ENCODE assay signal across 8 mouse cellular contexts in genomic region chr12:79969346-79970226, GRCm38 (mm10).
DNase-seq lines count a peak whose midpoint lies in the region; ATAC-seq and TF ChIP-seq lines count a peak whose summit lies in the region.

No protein-coding gene starts in this region.

- DNase-seq in ovary, adult 18-20 months (ENCODE audit: low spot score): peak; percentile 11
- DNase-seq in ovary, postnatal 36 days (ENCODE audit: low spot score): no peak
- DNase-seq in intestine, embryonic 14.5 days (ENCODE audit: low spot score): no peak
- DNase-seq in lung, embryonic 14.5 days: peak; percentile 66
- no peak for DNase-seq in thymus, postnatal 36 days
- DNase-seq in gastrocnemius, postnatal 10 days: no peak

- no peak overlapping the region for H3K9ac ChIP-seq in forebrain, embryonic 12.5 days
- H3K9ac ChIP-seq in intestine, embryonic 14.5 days (ENCODE audit: low read length): no peak overlapping the region; the same call in 1 of the 2 replicates
- H3K9ac ChIP-seq in lung, embryonic 14.5 days: no peak overlapping the region; the same call in 1 of the 2 replicates

- peak overlapping the region; percentile 80 for H3K27ac ChIP-seq in forebrain, embryonic 12.5 days
- H3K27ac ChIP-seq in intestine, embryonic 14.5 days (ENCODE audit: low read depth): peak overlapping the region; percentile 94
- H3K27ac ChIP-seq in lung, embryonic 14.5 days (ENCODE audit: low read depth): peak overlapping the region; percentile 96

- H3K9me3 ChIP-seq in forebrain, embryonic 12.5 days: no peaks in the 10 kb centered on the region
- no peaks in the 10 kb centered on the region for H3K9me3 ChIP-seq in intestine, embryonic 14.5 days (ENCODE audit: control insufficient read depth, low read length)
- no peaks in the 10 kb centered on the region for H3K9me3 ChIP-seq in lung, embryonic 14.5 days (ENCODE audit: low read depth, low read length)

- ATAC-seq in forebrain, embryonic 12.5 days (ENCODE audit: low FRiP score): no peak
- no peak for ATAC-seq in intestine, embryonic 14.5 days (replicated peaks; ENCODE audit: low FRiP score, low TSS enrichment, low read depth)
- ATAC-seq in lung, embryonic 14.5 days (ENCODE audit: insufficient read depth): no peak
- no peak for ATAC-seq in CD4-positive, CD25-positive, alpha-beta regulatory T cell, adult 4 months

- H3K4me3 ChIP-seq in forebrain, embryonic 12.5 days (replicated peaks): no peak overlapping the region
- H3K4me3 ChIP-seq in intestine, embryonic 14.5 days (ENCODE audit: low read depth, low read length): no peak overlapping the region
- H3K4me3 ChIP-seq in lung, embryonic 14.5 days (ENCODE audit: low read depth, low read length): no peak overlapping the region

- 76% methylated on average over 3 of the region's 3 CpGs for WGBS in forebrain, embryonic 12.5 days
- 82% methylated on average over 3 of the region's 3 CpGs for WGBS in intestine, embryonic 14.5 days
- 69% methylated on average over 3 of the region's 3 CpGs for WGBS in lung, embryonic 14.5 days

- 0 out of 2 replicates have a peak, but pooled peaks cover 7% of the 10 kb centered on the region for H3K27me3 ChIP-seq in forebrain, embryonic 12.5 days
- no peaks in the 10 kb centered on the region for H3K27me3 ChIP-seq in intestine, embryonic 14.5 days (replicated peaks; ENCODE audit: control insufficient read depth, insufficient read depth, low read length)
- H3K27me3 ChIP-seq in lung, embryonic 14.5 days (ENCODE audit: insufficient read depth, low read length): no peaks in the 10 kb centered on the region

- no peak overlapping the region for H3K4me2 ChIP-seq in forebrain, embryonic 12.5 days
- H3K4me2 ChIP-seq in intestine, embryonic 14.5 days (ENCODE audit: low read length): no peak overlapping the region
- H3K4me2 ChIP-seq in lung, embryonic 14.5 days: no peak overlapping the region

- H3K36me3 ChIP-seq in forebrain, embryonic 12.5 days (replicated peaks): no peaks in the 10 kb centered on the region
- H3K36me3 ChIP-seq in intestine, embryonic 14.5 days (ENCODE audit: control insufficient read depth, insufficient read depth, low read length): no peaks in the 10 kb centered on the region
- H3K36me3 ChIP-seq in lung, embryonic 14.5 days (ENCODE audit: insufficient read depth): no peaks in the 10 kb centered on the region

- TF ChIP-seq CTCF in lung, embryonic 14.5 days (IDR thresholded peaks at IDR 0.05; ENCODE audit: low read depth): peak; percentile 48

- H3K4me1 ChIP-seq in forebrain, embryonic 12.5 days: peaks cover 50% of the 10 kb centered on the region
- H3K4me1 ChIP-seq in intestine, embryonic 14.5 days (replicated peaks; ENCODE audit: control insufficient read depth, insufficient read depth, low read length): peaks cover 69% of the 10 kb centered on the region
- H3K4me1 ChIP-seq in lung, embryonic 14.5 days (ENCODE audit: insufficient read depth): peaks cover 66% of the 10 kb centered on the region

Comparison
In these comparisons a context has a peak if more than half of its experiments do, and no peak if none do; other contexts are left out.
1. DNase-seq: peak in ovary, adult 18-20 months (single experiment) and lung, embryonic 14.5 days (single experiment); none in ovary, postnatal 36 days (single experiment), intestine, embryonic 14.5 days (single experiment), thymus, postnatal 36 days (0 of 2) and gastrocnemius, postnatal 10 days (single experiment).
2. Peak in every context shown above with its lines, with median percentiles within 50 percentile points of each other: H3K27ac ChIP-seq.